Mouse (Mus musculus) forebrain, embryonic 14.5 days (tissue): ENCODE data around the gene Mapkap1. TPM values are rescaled to one million over a fixed set of nuclear protein-coding genes. Genes with fewer than 3 reads are reported as not detected.

Source experiments
- ATAC-seq: fragments of 200-750 bp; cut with Nextera tagmentation; 2 replicates; pipeline ENCODE4 v1.8.0; 2017; ENCODE audit warnings: mild to moderate bottlenecking, moderate library complexity
- DNase-seq: peaks from one replicate; pipeline ENCODE4 v3.0.0-alpha.2; 2015; ENCODE audit warnings: low spot score
- H3K27ac ChIP-seq: fragments of 300-500 bp; sonication (generic); 2 replicates; pipeline ENCODE4 v1.5.1; 2014; ENCODE audit warnings: low read depth, mild to moderate bottlenecking, control low read depth, low read length, moderate library complexity
- H3K27me3 ChIP-seq: fragments of 300-500 bp; sonication (generic); replicated peaks from 2 replicates; pipeline ENCODE4 v1.6.1; 2014; ENCODE audit warnings: low read length, control low read depth, mixed read lengths; ENCODE audit not compliant: control insufficient read depth, insufficient read depth
- H3K36me3 ChIP-seq: fragments of 300-500 bp; sonication (generic); 2 replicates; pipeline ENCODE4 v1.6.1; 2014; ENCODE audit warnings: low read length, control low read depth; ENCODE audit not compliant: control insufficient read depth, insufficient read depth
- H3K4me1 ChIP-seq: fragments of 300-500 bp; sonication (generic); 2 replicates; pipeline ENCODE4 v1.6.1; 2014; ENCODE audit warnings: antibody characterized with exemption, low read length, control low read depth; ENCODE audit not compliant: control insufficient read depth, insufficient read depth
- H3K4me2 ChIP-seq: fragments of 300-500 bp; sonication (generic); 2 replicates; pipeline ENCODE4 v1.6.1; 2014; ENCODE audit warnings: mild to moderate bottlenecking, control low read depth, low read length
- H3K4me3 ChIP-seq: fragments of 300-500 bp; sonication (generic); 2 replicates; pipeline ENCODE4 v1.5.1; 2014; ENCODE audit warnings: low read depth, low read length, control low read depth
- H3K9ac ChIP-seq: fragments of 300-500 bp; sonication (generic); 2 replicates; pipeline ENCODE4 v1.6.1; 2014; ENCODE audit warnings: mild to moderate bottlenecking, low read length, control low read depth, moderate library complexity
- H3K9me3 ChIP-seq: fragments of 300-500 bp; sonication (generic); replicated peaks from 2 replicates; pipeline ENCODE4 v1.6.1; 2016; ENCODE audit warnings: low read length, control low read depth, mixed read lengths; ENCODE audit not compliant: control insufficient read depth
- WGBS: fragments of 180-500 bp; shearing (Covaris S2); extraction: QIAGEN DNeasy Blood & Tissue Kit; methylation state at CpG from one replicate; pipeline ENCODE4 v1.1.7; 2014; 5-methylcytosine and 5-hydroxymethylcytosine counted together
- polyA plus RNA-seq: library from polyadenylated mRNA; unstranded; fragments of >200 nt; fragmentation: Nextera tagmentation; extraction: Ambion mirVana; gene quantifications from 2 replicates; pipeline ENCODE4 v1.2.1, GENCODE M21; 2014

The Mapkap1 gene
- polyA plus RNA-seq, 1 experiment from 2014 or later: 105 TPM

DNA sequence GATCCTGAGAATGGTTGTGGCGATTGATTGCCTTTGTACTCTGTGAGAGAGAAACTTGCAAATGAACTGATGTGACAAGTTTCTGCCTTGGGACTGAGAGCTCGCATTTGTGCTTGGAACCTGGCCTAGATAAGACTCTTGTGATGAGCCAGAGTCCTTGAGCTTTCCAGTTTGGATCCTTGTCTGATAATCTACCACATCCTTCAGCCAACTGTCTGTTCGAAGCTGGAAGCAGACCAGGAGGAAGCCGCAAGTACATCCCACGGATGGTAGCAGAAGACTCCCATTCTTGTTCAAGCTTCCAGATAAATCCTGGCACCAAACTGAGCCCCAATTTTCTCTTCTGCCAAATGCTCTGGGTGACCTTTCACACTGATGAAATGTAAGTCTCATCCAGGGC lies 162.6 kb downstream of the Mapkap1 start:
- DNase-seq (no peak), ATAC-seq (no peak)
- H3K36me3 ChIP-seq: no peaks in the 10 kb centered on the region
- no peak overlapping the region for H3K9ac ChIP-seq
- no peak overlapping the region for H3K27ac ChIP-seq
- peaks cover 27% of the 10 kb centered on the region for H3K4me1 ChIP-seq
- no peaks in the 10 kb centered on the region for H3K9me3 ChIP-seq
- 75% methylated on average over 5 of the region's 5 CpGs for WGBS
- H3K4me3 ChIP-seq: no peak overlapping the region
- H3K27me3 ChIP-seq: no peaks in the 10 kb centered on the region
- H3K4me2 ChIP-seq: no peak overlapping the region

- ATAC-seq (0 out of 2 replicates have a peak, but pooled peaks have one; percentile 23), DNase-seq (peak; percentile 67)
- Histone ChIP-seq H3K9me3 (no peaks in the 10 kb centered on the region), H3K4me3 (no peak overlapping the region), H3K27me3 (no peaks in the 10 kb centered on the region), H3K4me1 (peaks cover 27% of the 10 kb centered on the region), H3K4me2 (no peak overlapping the region), H3K36me3 (no peaks in the 10 kb centered on the region), H3K9ac (no peak overlapping the region), H3K27ac (no peak overlapping the region; the same call in 1 of the 2 replicates)
- 1% methylated on average over 6 of the region's 6 CpGs for WGBS
Observed at GRCm38 (mm10) chr2:34570378-34570777, 163.8 kb downstream of the Mapkap1 start.

- Histone ChIP-seq H3K27ac (peak overlapping the region; percentile 14; the same call in 1 of the 2 replicates), H3K4me3 (no peak overlapping the region), H3K9ac (no peak overlapping the region), H3K4me2 (no peak overlapping the region), H3K36me3 (no peaks in the 10 kb centered on the region), H3K27me3 (no peaks in the 10 kb centered on the region), H3K4me1 (peaks cover 27% of the 10 kb centered on the region), H3K9me3 (no peaks in the 10 kb centered on the region)
- peak; percentile 47 for DNase-seq
- ATAC-seq: no peak
- WGBS: 4% methylated on average over 1 of the region's 1 CpGs
Observed at GRCm38 (mm10) chr2:34571096-34571495, 164.5 kb downstream of the Mapkap1 start.

- Histone ChIP-seq H3K4me1 (peaks cover 31% of the 10 kb centered on the region), H3K27ac (no peak overlapping the region), H3K4me2 (no peak overlapping the region), H3K4me3 (no peak overlapping the region), H3K9me3 (no peaks in the 10 kb centered on the region), H3K9ac (no peak overlapping the region), H3K27me3 (no peaks in the 10 kb centered on the region; the same call in 1 of the 2 replicates), H3K36me3 (no peaks in the 10 kb centered on the region)
- WGBS: 80% methylated on average over 4 of the region's 4 CpGs
- no peak for ATAC-seq
- no peak for DNase-seq
Observed at GRCm38 (mm10) chr2:34573073-34573472, 166.5 kb downstream of the Mapkap1 start.

DNA sequence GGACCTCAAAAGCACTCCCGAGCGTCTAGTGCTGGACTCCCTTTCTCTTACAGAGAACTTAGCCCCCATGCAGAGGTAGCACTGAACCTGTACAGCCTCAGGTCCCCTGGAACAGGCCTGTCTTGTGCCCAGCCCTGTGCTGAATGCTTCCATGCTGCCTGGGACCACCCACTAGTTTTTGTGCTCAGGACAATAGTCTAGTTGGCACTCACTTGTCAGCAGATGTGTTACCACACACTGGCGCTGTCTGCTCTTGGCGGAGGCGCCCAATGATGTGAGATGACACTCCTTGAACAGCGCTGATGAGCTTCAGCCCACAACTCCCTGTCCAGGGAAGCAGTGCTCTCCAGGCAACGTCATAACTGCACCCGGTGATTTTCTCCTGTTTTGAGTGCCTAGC lies 182.0 kb downstream of the Mapkap1 start:
- DNase-seq: no peak
- H3K4me2 ChIP-seq: no peak overlapping the region
- peaks cover 10% of the 10 kb centered on the region for H3K36me3 ChIP-seq
- H3K27me3 ChIP-seq: no peaks in the 10 kb centered on the region
- H3K9me3 ChIP-seq: no peaks in the 10 kb centered on the region
- no peak overlapping the region for H3K27ac ChIP-seq
- H3K4me1 ChIP-seq: no peaks in the 10 kb centered on the region
- WGBS: 70% methylated on average over 8 of the region's 8 CpGs
- H3K4me3 ChIP-seq: no peak overlapping the region
- no peak overlapping the region for H3K9ac ChIP-seq
- no peak for ATAC-seq

DNA sequence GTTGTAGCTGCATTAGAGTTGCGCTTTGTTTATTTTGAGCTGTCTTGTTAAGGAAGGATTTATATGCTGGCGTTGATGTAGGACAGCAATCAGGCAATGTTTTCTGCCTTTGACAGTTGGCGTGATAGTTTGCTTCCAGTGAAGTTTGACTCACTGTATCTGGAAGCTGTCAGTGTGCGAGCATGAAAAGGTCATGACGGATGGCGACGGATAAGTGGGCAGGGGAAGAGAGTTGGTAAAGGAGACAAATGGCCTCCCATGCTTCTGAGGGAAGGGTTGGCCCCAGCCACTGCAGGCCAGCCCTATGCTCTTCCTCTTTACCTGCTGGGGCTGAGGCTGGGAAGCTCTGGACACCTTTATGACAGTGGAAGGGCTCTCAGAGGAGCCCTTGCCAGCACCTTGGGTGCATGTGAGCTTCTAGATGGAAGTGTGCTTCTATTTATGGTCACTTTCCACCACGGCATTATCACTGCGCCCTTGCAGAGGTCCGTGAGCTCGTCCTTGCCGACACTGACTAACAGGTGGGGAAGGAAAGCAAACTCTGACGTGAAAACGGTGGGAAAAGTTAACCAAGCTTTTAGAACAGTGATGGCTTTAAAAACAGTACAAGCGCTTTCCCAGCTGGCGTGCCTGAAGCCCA lies 185.3 kb downstream of the Mapkap1 start:
- Histone ChIP-seq H3K4me1 (no peaks in the 10 kb centered on the region), H3K27ac (no peak overlapping the region), H3K36me3 (no peaks in the 10 kb centered on the region), H3K4me2 (no peak overlapping the region), H3K9me3 (no peaks in the 10 kb centered on the region), H3K27me3 (no peaks in the 10 kb centered on the region), H3K4me3 (no peak overlapping the region), H3K9ac (no peak overlapping the region)
- 90% methylated on average over 16 of the region's 16 CpGs for WGBS
- ATAC-seq (no peak), DNase-seq (no peak)

DNA sequence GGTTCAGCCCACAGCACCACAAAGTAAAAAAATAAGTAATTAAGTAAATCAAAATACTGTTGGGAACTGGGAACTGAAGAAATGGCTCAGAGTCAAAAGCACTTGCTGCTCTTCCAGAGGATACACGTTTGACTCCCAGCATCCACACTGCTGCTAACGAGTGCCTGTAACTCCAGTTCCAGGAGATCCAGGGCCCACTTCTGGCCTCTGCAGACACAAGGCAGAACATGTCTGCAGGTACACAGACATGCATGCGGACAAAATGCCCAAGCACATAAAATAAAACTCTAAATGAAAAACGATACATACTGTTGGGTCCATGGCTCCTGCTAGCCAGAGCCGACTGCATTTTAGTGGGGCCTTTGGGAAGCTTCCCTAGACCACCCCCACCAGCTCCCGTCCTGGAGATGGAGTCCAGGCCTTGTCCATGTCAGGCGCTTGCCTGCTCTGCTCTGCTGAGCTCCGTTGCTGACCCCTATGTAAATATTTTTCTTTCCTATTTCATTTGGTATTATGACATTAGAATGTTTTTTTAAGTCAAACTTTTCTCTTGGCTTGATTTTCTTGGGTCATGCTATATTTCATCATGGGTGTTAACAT lies 185.9 kb downstream of the Mapkap1 start:
- Histone ChIP-seq H3K4me1 (no peaks in the 10 kb centered on the region), H3K27me3 (no peaks in the 10 kb centered on the region), H3K4me3 (no peak overlapping the region), H3K9ac (no peak overlapping the region), H3K36me3 (no peaks in the 10 kb centered on the region), H3K4me2 (no peak overlapping the region), H3K27ac (no peak overlapping the region), H3K9me3 (no peaks in the 10 kb centered on the region)
- ATAC-seq (no peak), DNase-seq (no peak)
- 77% methylated on average over 8 of the region's 8 CpGs for WGBS

DNA sequence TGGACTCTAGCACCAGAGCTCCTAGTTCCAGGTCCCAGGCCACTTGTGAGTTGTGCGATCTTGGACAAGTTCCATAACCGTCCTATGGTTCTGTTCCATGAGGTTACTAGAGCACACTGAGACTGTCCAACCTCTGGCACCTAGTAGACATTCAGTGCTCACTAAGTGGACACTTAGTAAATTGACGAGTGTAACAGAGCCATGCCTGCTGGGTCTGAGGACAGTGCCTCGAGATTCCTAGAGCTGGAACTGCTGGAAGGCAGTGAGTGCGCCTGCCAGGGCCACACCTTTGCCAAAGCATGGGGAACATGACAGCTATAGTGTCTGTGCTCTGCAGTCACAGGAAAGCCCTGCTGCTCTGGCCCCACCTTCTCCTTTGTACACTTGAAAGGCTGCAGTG lies 187.4 kb downstream of the Mapkap1 start:
- WGBS: 77% methylated on average over 5 of the region's 5 CpGs
- Histone ChIP-seq H3K27ac (no peak overlapping the region), H3K4me1 (no peaks in the 10 kb centered on the region), H3K36me3 (peaks cover 5% of the 10 kb centered on the region; the same call in 1 of the 2 replicates), H3K27me3 (no peaks in the 10 kb centered on the region), H3K4me2 (no peak overlapping the region), H3K9ac (no peak overlapping the region), H3K9me3 (no peaks in the 10 kb centered on the region), H3K4me3 (no peak overlapping the region)
- no peak for ATAC-seq
- DNase-seq: no peak

- ATAC-seq (no peak), DNase-seq (no peak)
- no peak overlapping the region for H3K4me2 ChIP-seq
- WGBS: 52% methylated on average over 5 of the region's 5 CpGs
- H3K27ac ChIP-seq: no peak overlapping the region
- H3K9me3 ChIP-seq: no peaks in the 10 kb centered on the region
- H3K27me3 ChIP-seq: no peaks in the 10 kb centered on the region
- no peak overlapping the region for H3K4me3 ChIP-seq
- H3K9ac ChIP-seq: no peak overlapping the region
- H3K4me1 ChIP-seq: peaks cover 21% of the 10 kb centered on the region
- H3K36me3 ChIP-seq: peaks cover 8% of the 10 kb centered on the region; the same call in 1 of the 2 replicates
Observed at GRCm38 (mm10) chr2:34599606-34600255, 193.2 kb downstream of the Mapkap1 start.
